Mouse (Mus musculus) liver, embryonic 14 days (tissue): Measurements from ENCODE around the gene Calhm2. TPM values are rescaled to one million over a fixed set of nuclear protein-coding genes. Genes with fewer than 3 reads are reported as not detected.

Source experiments
- polyA plus RNA-seq: library from polyadenylated mRNA; depleted of rRNA; stranded (reverse); fragments of >200 nt; gene quantifications from 2 replicates; pipeline ENCODE4 v1.2.3, GENCODE M21; 2012; rRNA removed

Calhm2 gene
- polyA plus RNA-seq: 1.00 and 1.3 TPM in 2 replicates

GRCm38 (mm10) chr19:47137771-47138421 lies at the start of gene Calhm2:
Gene Calhm2, minus strand, starts transcription at chr19:47138294.

GRCm38 (mm10) chr19:47178431-47179271 lies 40.6 kb upstream of the Calhm2 start, which contains the start of gene Neurl1a:
Gene Neurl1a, plus strand, starts transcription at chr19:47178820.

GRCm38 (mm10) chr19:47157664-47158063 lies 19.6 kb upstream of the Calhm2 start, which contains the start of gene Calhm3:
Gene Calhm3, minus strand, starts transcription at chr19:47157764.

GRCm38 (mm10) chr19:47144154-47144553 lies 6.1 kb upstream of the Calhm2 start, which contains the start of gene Calhm1:
Gene Calhm1, minus strand, starts transcription at chr19:47144254.

GRCm38 (mm10) chr19:47090550-47091156 lies 47.4 kb downstream of the Calhm2 start, which contains the start of the genes Usmg5 and Pdcd11:
Gene Usmg5, minus strand, starts transcription at chr19:47090647.
Gene Pdcd11, plus strand, starts transcription at chr19:47090768.

GRCm38 (mm10) chr19:47067096-47067882 lies 70.8 kb downstream of the Calhm2 start, which contains the start of gene Taf5:
Gene Taf5, plus strand, starts transcription at chr19:47067746.

Other genes with a start within 250 kb of the Calhm2 start
- gene Ina, start 123.6 kb downstream of the Calhm2 start, polyA plus RNA-seq: 0.02 and 0.05 TPM in 2 replicates
- gene Nt5c2, start 123.1 kb downstream of the Calhm2 start, polyA plus RNA-seq: 15.8 and 17.7 TPM in 2 replicates
- gene Pcgf6, start 87.4 kb downstream of the Calhm2 start, polyA plus RNA-seq: 8.8 and 10.5 TPM in 2 replicates
- 4.5 and 5.1 TPM in 2 replicates for gene Taf5, start 70.5 kb downstream of the Calhm2 start, polyA plus RNA-seq
- gene Usmg5, start 47.6 kb downstream of the Calhm2 start, polyA plus RNA-seq: 402 and 404 TPM in 2 replicates
- 7.6 and 8.4 TPM in 2 replicates for gene Pdcd11, start 47.5 kb downstream of the Calhm2 start, polyA plus RNA-seq
- not detected in 2 replicates for gene Calhm1, start 6.0 kb upstream of the Calhm2 start, polyA plus RNA-seq
- not detected in 2 replicates for gene Calhm3, start 19.5 kb upstream of the Calhm2 start, polyA plus RNA-seq
- 0.54 and 0.64 TPM in 2 replicates for gene Neurl1a, start 40.5 kb upstream of the Calhm2 start, polyA plus RNA-seq